Mouse (Mus musculus) heart, adult 18-20 months (tissue): ENCODE measurements at regions not wholly inside any gene's neighbourhood (a gene's known extent, or its start where the extent isn't known, plus 50 kb on each side); places are given as distances from the start of the nearest gene placed in this dataset.

Source experiments
- DNase-seq, 2 experiments: peaks; one replicate each; pipeline ENCODE4 v3.0.0; 2021 to 2022; ENCODE audit warnings: mixed read lengths in 1 of 2

- DNase-seq = no peak
Observed at GRCm38 (mm10) chr3:128723100-128723499, 476.6 kb upstream of the Pitx2 start.

- DNase-seq = no peak
Observed at GRCm38 (mm10) chr3:128720276-128720675, 479.4 kb upstream of the Pitx2 start.

DNA sequence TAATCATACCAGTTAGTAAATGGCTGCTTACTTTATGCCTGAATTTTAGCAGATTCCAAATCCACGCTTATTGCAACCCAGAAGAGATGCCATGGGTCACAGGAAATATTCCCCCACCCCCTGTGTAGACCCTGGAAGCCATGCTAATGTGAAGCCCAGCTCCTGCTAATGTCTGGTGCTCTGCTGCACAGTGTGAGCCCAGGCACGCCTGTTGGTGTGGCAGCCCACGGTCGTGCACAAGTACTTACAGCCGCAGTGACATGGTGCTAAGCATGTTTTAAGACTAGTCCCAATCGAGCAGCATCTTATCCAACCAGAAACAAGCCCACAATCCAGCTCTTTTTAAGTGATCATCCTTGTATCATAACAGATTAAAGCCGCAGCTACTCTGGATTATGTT, 480.5 kb upstream of the Pitx2 start:
- no peak for DNase-seq

- no peak for DNase-seq
Observed at GRCm38 (mm10) chr3:128707270-128707669, 492.4 kb upstream of the Pitx2 start.

- no peak for DNase-seq
Observed at GRCm38 (mm10) chr3:128668468-128669127, 531.1 kb upstream of the Pitx2 start.

DNA sequence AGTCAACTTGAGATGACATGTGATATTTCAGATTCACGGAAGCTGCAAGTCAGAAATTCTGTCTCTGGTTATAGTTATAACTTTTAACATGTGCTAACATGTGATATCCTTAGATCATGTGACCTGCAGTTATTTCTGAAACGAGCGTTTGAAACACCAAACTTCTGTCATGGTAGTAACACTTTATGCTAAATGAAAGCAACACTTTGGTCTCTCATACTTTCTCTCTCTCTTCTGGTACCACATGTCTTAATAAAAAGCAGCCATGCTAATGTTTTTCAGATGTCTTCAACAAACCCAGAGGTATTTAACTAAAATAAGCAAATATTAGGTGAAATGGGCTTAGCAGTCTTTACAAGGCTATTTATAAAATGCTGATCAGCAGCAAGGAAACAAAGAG, 534.5 kb upstream of the Pitx2 start:
- no peak for DNase-seq

GRCm38 (mm10) chr3:128636960-128637755, 562.5 kb upstream of the Pitx2 start:
- DNase-seq = no peak

DNA sequence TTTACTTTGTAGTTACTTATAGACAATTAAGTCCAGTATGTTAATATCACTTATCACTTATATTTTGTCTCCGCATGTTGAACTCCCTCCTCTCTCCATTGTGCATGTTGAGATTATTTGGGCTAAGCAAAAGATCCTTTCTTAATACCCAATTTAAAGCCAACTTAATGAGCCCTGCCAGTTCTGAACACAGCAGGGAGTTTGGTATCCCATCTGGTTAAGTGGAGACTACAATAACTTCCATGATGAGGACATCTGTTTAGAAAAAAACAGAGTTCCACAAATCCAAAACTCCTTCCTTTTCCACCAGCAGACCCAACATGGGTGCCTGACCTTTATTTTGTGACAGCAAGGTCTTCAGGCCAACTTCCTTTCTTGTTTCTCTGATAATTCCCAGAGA, 572.0 kb upstream of the Pitx2 start:
- no peak for DNase-seq

- DNase-seq = no peak
Observed at GRCm38 (mm10) chr3:128616675-128617074, 583.0 kb upstream of the Pitx2 start.

- DNase-seq = no peak
Observed at GRCm38 (mm10) chr3:128613657-128614056, 586.0 kb upstream of the Pitx2 start.

GRCm38 (mm10) chr3:128610731-128611130, 588.9 kb upstream of the Pitx2 start:
- no peak for DNase-seq

DNA sequence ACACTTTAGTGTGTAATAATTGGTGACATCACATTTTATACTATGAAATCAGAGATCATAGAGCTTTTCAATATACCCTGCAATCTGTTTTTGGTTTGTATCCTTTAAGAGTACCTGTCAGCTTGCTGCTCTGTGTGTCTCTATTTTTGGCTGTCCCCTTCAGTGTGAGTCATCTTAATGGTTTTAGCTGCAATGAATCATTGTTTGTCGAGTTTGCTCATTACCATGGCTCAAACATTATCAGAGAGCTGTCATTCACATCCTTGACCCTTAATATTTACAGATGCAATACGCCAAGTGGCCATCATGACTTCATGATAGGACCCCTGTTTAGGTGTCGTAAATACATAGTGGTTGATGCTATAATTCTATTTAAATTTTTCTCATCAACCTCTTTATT, 591.0 kb upstream of the Pitx2 start:
- peak; percentile 2 to 17 for DNase-seq

- DNase-seq = no peak
Observed at GRCm38 (mm10) chr3:128575339-128576129, 624.1 kb upstream of the Pitx2 start.

- DNase-seq = no peak
Observed at GRCm38 (mm10) chr3:128570551-128570950, 629.1 kb upstream of the Pitx2 start.

GRCm38 (mm10) chr3:128565386-128565785, 634.3 kb upstream of the Pitx2 start:
- no peak for DNase-seq

- peak; percentile 51 to 63 for DNase-seq
Observed at GRCm38 (mm10) chr3:128546416-128547327, 650.5 kb upstream of the Fam241a start.

- no peak for DNase-seq
Observed at GRCm38 (mm10) chr3:128525427-128525826, 629.3 kb upstream of the Fam241a start.

DNA sequence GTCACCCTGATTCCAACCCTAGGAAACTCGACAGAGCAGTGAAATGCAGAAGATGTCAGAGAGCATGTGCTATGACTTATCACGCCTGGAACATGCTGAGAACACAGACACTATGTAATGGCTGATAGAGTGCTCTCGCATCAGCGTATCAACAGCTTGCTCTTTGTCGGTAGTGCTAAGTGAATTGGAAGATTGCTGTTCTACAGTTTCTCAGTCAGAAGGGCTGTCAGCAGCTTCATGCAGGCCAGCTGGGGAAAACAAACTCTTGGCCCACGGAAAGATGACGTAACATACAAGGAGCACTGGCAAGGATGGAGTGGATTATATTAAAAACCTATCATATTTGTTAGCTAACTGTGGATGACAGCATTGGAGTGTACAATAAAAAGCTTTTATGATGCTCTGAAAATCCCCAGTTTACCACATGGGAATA, 624.6 kb upstream of the Fam241a start:
- peak; percentile 69 to 75 for DNase-seq

- peak in 1 of 2 experiments; percentile 24 for DNase-seq
Observed at GRCm38 (mm10) chr3:128519913-128520316, 623.8 kb upstream of the Fam241a start.

GRCm38 (mm10) chr3:128518806-128519205, 622.7 kb upstream of the Fam241a start:
- peak; percentile 51 to 53 for DNase-seq

GRCm38 (mm10) chr3:128471111-128471510, 575.0 kb upstream of the Fam241a start:
- peak; percentile 2 to 23 for DNase-seq

GRCm38 (mm10) chr3:128429706-128430105, 533.6 kb upstream of the Fam241a start:
- DNase-seq = no peak
